Mouse (Mus musculus): ENCODE data around the gene Galnt17.

Galnt17 gene

DNA sequence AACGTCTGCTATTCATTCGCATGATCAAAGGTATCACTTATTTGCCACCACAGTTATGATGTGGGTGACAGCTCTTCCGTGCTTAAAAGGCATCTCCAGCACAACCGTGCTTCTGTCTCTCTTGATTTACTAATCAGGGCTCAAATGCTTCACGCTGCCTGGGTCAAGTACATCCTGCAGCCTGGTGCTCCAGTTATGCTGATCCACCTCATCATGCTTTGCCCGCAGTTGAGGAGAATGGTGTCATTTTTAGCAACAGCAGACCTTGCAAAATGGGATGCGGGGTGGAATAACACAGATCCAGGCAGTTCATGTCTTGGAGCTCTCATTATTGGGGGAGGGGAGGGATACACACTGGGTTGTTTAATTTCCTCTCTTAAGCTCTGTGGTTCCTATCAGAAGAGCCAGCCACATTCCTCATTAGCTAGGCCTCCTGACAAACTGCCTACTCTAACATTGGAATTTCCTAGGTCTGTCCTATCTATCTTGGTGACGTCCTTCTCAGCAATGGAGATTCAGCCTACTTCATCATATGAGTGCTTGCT is 187.9 kb downstream of the Galnt17 start:
- no peak for DNase-seq (ENCODE audit: low spot score in 2 of 2)

DNA sequence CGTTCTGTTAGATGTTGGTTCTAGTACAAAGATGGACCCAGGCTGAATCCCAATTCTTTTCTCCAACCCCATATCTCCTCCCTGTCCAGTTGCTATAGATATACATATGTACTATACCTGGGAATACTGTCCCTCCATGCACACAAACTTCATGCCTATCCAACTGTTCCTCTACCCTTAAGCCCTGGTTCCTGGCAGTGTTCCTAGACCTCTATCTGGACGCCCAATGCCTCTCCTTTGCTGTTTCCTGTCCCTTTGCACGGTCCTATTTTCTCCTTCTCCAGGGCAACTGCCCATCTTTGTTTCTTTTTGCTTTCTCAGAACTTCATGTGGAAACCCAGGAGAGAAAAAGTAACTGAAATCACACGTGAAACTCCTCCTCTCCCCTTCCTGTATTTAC is 188.4 kb downstream of the Galnt17 start:
- DNase-seq (ENCODE audit: low spot score in 2 of 2) = no peak

DNA sequence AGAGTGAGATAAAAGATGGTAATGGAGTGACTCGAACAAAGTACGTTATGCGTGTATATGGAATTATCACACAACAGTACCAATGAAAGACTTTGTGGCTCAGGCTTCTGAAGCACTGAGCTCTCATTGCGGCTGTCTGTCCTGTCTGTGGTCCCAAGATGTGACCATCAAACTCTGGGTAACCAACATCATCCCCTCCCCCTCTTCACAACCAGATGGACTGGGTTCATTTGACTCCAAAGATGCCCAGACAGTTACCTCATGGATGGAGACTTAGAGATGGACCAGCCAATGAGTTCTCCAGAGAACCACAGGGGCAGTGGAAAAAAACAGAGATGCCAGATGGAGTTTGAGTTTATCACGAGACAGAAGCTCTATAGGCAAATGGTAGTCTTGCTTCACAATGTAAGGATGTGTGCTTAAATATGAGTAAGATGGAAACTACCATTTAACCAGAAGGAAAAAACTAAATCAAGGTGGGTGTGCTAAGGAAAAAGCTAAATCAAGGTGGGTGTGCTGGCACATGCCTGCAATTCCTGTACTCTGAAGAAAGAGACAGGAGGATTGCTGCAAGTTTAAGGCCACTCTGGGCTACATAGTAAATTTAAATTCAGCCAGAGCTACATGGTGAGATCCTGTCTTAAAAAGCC is 190.8 kb downstream of the Galnt17 start:
- no peak for DNase-seq (ENCODE audit: low spot score in 2 of 2)

DNA sequence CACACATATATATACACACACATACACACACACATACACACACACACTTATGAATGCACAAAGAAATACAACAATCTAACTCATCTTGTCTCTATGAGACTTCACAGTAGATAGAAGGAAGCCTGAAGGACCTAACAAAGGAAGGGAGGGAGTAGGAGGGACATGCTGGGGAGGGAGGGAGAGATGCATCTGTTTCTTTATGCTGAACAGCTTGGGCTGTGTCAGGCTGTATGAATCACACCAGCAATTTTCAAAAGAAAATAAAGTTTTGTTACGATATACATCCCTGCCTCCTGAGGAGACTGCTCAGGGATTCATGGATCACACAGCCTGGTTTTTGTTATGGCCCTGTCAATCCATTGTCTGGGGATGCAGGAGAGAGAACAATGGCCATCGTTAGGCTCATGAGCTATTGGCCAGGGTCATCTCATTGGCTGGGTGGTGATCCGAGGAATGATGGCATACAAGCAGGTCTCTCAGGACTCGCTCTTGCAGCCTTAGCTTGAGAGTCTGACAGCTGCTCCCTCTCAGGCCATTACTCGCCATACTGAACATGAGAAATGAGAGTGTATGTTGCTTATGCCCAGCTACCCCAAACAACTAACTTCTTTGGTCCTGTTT is 194.3 kb downstream of the Galnt17 start:
- no peak for DNase-seq (ENCODE audit: low spot score in 2 of 2)

DNA sequence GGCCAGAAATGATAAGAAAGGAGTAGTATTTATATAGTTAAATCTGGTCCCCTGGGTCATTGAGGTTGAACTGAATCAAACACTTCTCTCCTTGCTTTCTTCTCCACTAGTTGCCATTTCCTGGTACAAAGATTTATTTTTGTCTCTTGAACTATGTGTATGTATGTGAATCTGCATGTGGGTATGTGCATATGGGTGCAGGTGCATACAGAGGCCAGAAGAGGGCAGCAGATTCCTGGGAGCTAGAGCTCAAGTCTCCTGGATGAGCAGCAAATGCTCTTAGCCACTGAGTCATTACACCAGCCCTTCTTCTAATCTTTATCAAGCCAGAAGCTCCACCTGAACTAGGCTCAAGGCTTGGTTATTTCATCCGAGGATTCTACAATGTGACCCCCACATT is 201.1 kb downstream of the Galnt17 start:
- no peak for DNase-seq (ENCODE audit: low spot score in 2 of 2)

DNA sequence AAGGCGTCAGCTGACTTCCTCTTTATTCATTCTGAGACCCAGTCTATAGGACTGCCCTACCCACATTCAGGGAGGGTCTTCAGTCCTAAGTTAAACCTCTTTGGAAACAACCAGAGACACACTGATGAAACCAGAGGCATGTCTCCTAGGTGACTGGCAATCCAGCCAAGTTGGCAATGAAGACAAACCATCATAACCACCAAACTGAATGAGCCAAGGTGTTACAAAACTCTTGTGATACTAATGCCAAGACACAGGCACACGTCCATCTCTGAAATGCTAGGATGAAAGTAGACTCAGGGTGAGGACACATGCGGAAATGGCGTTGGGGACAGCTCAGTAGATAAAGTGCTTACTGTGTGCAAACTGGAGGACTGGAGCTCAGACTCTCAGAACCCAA is 211.5 kb downstream of the Galnt17 start:
- DNase-seq (ENCODE audit: low spot score in 2 of 2) = no peak

DNA sequence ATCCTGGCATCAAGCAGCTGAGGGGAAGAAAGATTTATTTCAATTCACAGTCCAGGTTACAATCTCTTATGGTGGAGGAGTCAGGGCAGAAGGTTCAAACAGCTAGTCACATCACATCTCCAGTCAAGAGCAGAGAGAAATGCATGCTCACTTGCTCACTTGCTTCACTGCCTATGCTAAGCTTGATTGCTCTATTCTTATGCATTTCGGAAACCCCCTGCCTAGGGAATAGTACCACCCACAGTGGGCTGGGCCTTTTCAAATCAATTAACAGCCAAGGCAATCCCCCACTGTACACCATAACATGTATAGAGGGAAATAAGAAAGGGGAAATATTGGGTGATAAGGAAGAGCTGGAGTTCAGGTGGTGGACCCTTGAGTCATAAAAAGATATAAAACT is 212.7 kb downstream of the Galnt17 start:
- no peak for DNase-seq (ENCODE audit: low spot score in 2 of 2)

DNA sequence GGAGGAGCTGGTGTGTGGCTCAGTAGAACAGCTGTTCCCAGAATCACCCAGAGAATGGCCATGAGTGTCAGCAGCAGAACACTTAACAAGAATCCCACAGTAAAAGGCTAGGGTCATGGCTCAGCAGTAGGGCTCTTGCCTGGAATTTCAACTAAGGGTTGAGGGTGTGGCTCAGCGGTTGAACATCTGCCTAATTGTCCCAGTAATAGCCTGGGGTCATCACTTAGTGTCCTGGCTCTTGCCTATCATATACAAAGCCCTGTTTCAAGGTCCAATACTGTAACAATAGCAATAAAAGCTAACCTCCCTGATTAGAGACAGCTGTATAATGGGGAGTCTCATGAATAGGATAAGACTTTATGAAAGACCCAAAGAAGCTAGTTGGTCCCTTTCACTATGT is 213.5 kb downstream of the Galnt17 start:
- DNase-seq (ENCODE audit: low spot score in 2 of 2) = no peak

DNA sequence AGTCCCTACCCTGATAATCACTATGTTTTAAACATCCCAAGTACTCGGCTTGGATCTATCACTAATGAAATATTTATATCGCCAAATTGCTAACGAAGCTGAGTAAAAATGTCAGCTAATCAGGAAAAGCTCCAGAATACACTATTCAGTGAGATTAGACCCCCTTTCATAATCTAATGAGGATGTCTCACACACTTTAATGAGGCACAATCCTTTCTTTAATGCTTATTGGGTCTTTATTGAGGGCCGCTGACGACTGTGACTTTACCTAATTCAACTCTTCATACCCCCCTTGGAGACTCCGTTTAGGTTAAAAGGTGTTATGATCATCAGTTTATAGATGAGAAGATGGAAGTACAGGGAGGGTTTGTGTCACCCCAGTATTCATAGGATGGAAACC is 214.2 kb downstream of the Galnt17 start:
- DNase-seq (ENCODE audit: low spot score in 2 of 2) = no peak

DNA sequence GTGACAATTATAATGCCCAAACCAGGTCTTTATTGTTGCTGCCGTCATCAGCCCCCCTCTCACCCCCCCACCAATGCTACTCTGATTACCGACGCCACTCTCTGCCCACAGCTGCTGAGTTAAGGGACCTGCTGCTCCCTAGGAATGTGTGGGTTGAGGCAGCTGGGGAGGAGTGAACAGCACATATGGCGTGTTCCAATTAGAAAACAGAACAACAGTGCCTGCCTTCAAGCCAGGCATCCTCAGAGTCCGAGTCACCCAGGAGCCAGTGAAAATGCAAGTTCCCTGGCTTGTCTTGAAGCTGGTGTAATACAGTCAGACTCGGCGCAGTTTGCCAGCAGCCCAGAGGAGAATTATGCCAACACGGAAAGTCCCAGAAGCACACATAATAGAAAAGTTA is 218.4 kb downstream of the Galnt17 start:
- DNase-seq (ENCODE audit: low spot score in 2 of 2) = no peak

DNA sequence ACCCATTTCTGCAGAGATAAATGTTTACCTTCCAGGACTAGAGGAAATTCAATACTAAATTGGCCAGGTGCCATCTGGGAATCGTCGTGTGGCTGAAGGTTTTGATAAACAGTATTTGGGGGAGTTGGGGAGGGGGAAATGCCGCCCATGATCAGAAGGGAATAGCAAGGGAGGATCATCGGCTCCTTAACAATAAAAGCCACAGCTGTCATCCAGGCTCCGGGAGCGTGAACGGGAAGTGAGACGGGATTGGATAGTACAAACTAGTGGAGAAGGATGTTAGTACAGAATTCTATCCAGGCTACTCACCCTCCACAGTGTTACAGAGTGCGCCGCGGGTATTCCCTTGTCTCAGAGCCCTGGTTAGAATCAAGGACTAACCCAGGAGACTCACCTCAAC is 219.4 kb downstream of the Galnt17 start:
- DNase-seq (ENCODE audit: low spot score in 2 of 2) = no peak

DNA sequence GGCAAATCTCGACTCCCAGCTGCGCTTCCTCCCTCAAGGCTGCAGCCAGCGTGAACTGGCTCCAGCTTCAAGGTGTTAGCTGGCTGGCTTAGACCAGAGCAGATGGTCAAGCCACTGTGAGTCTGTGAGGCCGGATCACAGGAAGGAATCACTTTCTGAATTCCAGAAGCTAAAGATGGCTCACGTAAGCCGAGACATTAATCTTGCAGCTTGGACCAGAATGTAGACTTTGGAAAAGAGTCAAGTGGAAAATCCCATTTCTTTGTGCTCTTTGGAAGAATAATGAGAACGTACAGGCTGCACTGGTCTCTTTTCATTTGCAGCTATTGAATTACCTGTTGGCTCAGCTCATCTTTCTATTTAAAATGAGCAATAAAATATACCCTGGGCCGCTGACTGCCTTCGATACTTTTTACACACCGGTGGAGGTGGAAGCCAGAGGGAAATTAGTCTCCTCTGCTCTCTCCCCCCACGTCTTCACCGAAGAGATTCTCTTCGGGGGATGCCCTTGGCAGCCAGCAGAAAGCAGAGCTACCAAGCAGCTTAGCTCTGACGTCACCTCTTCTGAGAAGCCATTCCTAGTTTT is 225.1 kb downstream of the Galnt17 start:
- peak in 1 of 2 experiments; percentile 43 for DNase-seq (ENCODE audit: low spot score in 2 of 2)

DNA sequence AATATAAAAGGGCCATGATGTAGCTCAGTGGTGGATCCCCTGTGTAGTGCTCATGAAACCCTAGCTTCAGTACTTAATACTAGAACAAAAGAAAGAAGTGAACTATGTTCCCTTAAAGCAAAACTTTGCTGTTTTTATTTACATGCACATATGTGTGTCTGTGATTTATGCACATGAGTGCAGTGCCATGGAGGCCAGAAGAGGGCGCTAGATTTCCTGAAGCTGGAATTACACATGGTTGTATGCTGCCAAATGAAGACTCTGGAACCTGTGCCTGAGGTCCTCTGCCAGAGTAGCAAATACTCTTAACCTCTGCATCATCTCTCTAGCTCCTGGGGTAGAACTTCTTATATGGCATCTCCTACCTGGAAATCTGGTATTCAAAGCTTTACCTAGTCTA is 230.6 kb downstream of the Galnt17 start:
- no peak for DNase-seq (ENCODE audit: low spot score in 2 of 2)

DNA sequence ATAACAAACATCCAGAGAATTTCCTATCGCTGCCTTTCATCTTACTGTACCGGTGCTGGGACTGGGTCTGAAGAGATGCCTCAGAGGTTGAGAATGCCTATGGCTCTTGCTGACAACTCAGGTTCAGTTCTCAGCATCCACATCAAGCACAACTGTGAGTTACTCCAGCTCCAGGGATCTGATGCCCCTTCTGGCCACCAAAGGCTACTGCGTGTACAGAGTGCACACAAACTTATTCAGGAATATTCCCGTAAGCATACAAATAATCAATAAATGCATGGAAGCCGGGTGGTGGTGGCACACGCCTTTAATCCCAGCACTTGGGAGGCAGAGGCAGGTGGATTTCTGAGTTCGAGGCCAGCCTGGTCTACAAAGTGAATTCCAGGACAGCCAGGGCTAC is 232.5 kb downstream of the Galnt17 start:
- DNase-seq (ENCODE audit: low spot score in 2 of 2) = no peak

DNA sequence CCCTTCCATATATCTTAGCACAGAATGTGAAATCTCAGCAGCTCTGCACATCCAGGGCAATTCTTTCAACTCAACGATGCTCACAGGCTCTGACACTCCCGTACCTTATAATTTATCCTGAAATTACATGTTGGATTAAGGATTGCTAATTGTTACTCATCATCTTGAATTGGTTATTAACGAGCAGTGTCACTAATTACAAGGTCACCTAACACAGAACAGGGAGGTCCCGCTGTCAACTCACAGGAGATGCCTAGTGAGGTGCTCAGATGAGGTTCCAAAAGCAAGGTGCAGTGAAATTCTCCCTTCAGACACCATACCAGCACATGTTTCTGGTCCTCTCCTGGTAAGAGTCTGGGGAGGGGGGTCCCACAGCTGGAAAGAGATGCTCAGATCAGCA is 234.0 kb downstream of the Galnt17 start:
- no peak for DNase-seq (ENCODE audit: low spot score in 2 of 2)

DNA sequence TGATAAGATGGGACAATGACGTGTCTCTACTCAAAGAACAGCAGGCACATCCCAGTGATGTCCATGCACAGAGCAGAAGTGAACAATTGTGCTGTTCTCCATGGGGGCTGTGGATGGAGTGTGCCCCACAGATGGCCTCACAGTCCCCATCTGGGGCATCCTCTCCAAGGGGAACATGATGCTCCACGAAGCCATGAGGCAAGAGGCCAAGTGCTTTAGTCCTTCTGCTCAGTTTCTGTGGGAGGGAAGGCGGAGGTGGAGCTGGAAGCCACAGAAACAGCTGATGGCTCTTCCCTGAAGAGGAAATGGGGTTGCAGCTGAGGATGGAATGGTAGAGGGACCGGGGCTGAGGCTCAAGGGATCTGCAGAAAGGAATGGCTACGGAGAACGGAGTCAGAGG is 243.1 kb downstream of the Galnt17 start:
- peak in 1 of 2 experiments; percentile 53 for DNase-seq (ENCODE audit: low spot score in 2 of 2)

DNA sequence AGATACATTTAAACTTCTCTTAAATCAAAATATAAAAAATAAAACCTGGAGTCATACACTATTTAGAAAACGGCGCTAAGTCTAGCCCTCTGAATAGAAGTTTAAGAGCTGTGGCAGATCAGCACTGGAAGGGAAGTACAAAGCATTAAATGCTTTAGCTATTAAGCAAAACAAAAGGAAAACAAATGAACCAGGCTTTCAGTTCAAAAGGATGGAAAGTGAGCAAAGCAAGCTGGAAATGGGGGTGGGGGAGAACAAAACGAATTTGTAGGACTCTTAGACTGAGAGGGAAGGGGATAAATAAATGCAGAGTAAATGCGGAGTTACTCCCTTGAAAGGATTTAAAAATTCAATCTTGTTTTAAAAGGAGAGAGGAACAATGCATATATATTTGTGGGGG is 259.8 kb downstream of the Galnt17 start:
- DNase-seq (ENCODE audit: low spot score in 2 of 2) = no peak

DNA sequence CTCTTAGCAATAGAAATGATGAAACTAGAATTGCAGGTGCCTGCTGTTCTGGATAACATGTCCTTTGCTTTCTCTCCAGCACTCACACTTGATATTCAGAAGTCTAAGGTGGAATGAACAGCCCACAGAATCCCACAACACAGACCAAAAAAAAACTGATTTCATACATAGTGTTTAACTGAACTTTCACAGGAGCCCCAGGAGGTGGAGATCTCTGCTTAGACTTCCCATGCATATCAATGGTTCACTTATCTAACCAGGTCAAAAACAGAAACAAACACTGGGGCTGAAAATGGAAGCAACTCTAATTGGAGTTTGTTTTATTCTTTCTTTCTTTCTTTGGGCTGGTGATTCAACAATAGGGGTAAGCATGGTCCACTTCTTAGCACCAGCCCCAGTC is 265.2 kb downstream of the Galnt17 start:
- no peak for DNase-seq (ENCODE audit: low spot score in 2 of 2)

DNA sequence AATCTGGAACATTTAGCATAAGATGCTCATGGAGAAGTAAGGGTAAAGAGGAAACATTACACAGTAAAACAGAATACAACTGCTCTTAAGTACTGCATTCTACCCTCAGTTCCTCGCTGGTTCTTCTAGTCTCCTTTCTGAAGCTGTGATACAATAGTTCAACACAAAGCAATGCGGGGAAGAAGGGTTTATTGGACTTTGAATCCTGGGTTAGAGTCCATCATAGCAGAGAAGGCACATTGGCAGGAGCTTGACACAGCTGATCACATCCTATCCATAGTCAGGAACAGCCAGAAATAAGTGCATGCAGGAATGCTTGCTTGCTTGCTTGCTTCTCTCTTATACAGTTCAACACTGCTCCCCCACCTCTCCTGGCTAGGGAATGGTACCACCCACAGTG is 267.9 kb downstream of the Galnt17 start:
- no peak for DNase-seq (ENCODE audit: low spot score in 2 of 2)

DNA sequence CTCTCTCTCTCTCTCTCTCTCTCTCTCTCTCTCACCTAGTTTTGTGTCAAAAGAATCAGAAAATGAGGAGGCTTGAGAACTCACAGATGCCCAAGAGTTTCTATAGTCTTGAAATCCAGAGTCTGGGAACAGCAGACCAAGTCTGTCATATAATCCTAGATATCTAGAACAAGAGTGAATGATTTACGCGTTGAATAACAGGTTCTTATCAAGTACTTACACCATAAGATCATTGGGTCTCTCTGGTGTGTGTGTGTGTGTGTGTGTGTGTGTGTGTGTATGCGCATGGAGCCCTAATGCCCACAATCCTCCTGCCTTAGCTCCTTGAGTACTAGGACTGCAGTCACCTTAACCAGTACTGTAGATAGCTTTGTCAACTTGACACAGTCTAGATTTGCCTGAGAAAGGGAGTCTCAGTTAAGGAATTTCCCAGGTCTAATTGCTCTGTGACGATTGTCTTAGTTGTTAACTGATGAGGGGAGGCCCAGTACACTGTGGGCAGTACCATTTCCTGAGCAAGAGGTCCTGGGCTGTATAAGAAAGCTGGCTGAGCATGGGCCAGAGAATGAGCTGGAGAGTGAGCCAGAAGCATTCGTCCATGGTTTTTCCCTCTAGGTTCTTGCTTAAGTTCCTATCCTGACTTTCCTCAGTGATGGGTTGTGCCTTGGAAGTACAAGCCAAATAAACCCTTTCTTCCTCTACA is 268.5 kb downstream of the Galnt17 start:
- no peak for DNase-seq (ENCODE audit: low spot score in 2 of 2)

DNA sequence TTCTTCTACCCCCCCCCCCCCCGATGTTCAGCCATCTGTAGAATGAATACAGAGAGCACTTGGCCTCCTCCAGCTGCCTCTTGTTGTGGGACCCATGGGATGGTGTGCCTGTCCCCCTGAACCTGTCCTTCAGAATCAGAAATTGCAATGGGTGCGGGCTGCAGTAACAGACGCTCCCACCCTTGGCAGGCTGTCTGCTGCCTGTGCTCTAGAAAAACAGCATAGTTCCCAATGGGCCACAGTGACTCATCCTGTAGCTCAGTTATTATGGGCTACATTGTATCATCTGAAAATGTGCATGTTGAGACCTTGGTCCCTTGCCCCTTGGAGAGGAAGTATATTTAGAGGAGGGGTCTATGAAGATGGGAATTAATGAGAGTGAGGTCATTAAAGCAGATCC is 283.8 kb downstream of the Galnt17 start:
- DNase-seq (ENCODE audit: low spot score in 2 of 2) = no peak

DNA sequence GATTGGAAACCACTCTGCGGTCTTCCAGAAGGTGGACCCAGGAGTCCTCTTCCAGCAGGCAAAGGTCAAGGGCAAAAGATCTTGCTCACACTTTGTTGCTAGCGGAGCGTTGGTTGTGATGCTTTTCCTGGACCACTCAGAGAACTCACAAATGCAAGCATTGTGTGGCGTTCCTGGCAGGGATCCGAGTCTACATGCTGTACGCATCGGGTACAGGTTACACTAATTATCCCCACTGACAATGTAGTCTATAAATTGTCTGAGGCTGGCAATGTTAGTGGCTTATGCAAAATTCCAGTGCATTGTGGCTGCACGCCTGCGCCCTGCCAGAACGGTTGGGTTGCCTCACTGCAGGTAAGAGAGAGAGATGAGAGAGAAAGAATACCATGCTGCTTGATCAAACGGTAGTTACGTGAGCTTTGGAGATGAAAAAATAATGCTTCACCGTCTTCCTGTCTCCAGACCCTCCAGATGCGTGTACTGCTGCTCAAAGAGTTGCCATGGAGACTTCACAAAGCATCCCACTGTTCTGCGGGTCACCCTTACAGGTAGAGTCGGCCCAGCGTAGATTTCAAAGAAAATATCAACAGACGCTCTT is 285.8 kb downstream of the Galnt17 start:
- DNase-seq (ENCODE audit: low spot score in 2 of 2) = no peak
